Mouse (Mus musculus) E14TG2a.4 (cell line): Measurements from ENCODE around the gene Msmp.

Experiments
- CTCF ChIP-seq: conservative IDR thresholded peaks from 2 replicates; pipeline ENCODE4 v1.5.1; 2014; ENCODE audit warnings: low read length
- NANOG ChIP-seq: IDR thresholded peaks from 2 replicates; pipeline ENCODE4 v1.6.1; 2014; ENCODE audit warnings: borderline replicate concordance, low read length, mixed read lengths
- POU5F1 ChIP-seq: IDR thresholded peaks from 2 replicates; pipeline ENCODE4 v1.6.1; 2014; ENCODE audit warnings: low read length, borderline replicate concordance

GRCm38 (mm10) chr4:43535628-43536027 is 48.7 kb downstream of the Msmp start:
- TF ChIP-seq CTCF (no peak), POU5F1 (no peak), NANOG (no peak)
